Mouse (Mus musculus): ENCODE results near the gene Snapc3.

Gene Snapc3

GRCm38 (mm10) chr4:83417160-83417819 lies at the start of gene Snapc3:
Gene Snapc3 (plus strand): TSS chr4:83417724.
- DNase-seq (ENCODE audit: low spot score in 2 of 2): peak; percentile 97 to 98

- no peak for DNase-seq (ENCODE audit: low spot score in 2 of 2)
These were observed 44.1 kb upstream of the Snapc3 start for GRCm38 (mm10) chr4:83373381-83373780.

DNA sequence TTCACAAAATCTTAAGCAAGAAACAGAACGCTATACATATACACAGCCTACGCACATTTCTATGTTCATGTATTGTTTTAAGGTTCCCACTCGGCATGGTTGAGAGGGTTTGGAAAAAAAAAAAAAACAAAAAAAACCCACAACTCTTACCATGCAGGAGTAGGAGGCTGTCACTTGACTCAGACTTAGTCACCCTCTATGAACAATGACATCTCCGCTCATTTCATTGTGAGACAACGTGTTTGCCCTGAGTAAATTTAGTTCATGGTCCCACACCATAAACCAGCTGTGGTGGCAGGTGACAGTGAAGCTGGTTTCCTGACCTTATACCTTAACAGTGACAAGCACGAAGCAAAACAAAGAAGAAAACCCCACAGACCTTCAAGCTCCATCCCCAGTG lies 41.9 kb upstream of the Snapc3 start:
- DNase-seq (ENCODE audit: low spot score in 2 of 2): no peak

- no peak for DNase-seq (ENCODE audit: low spot score in 2 of 2)
These were observed 41.0 kb upstream of the Snapc3 start for GRCm38 (mm10) chr4:83376461-83377015.

- DNase-seq (ENCODE audit: low spot score in 2 of 2): no peak
These were observed 38.5 kb upstream of the Snapc3 start for GRCm38 (mm10) chr4:83379036-83379435.

- no peak for DNase-seq (ENCODE audit: low spot score in 2 of 2)
These were observed 37.8 kb upstream of the Snapc3 start for GRCm38 (mm10) chr4:83379746-83380145.

DNA sequence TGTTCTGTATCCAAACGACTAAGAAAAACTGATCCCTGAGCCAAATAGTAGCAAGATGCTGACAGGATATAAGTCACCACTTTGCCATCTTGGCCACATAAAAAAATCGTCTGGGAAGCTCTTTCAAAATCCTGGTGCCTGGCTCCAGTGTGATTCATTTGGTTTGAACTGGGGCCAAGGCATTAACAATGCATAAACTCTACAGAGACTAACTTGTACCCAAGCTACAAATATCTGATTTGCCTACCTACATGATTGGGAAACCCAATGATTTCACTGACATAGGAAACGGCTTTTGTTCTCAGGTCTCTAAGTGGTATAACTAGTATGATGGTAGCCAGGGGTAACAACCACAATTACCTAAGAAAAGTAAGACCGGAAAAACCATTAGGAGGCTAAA lies 37.3 kb upstream of the Snapc3 start:
- no peak for DNase-seq (ENCODE audit: low spot score in 2 of 2)

DNA sequence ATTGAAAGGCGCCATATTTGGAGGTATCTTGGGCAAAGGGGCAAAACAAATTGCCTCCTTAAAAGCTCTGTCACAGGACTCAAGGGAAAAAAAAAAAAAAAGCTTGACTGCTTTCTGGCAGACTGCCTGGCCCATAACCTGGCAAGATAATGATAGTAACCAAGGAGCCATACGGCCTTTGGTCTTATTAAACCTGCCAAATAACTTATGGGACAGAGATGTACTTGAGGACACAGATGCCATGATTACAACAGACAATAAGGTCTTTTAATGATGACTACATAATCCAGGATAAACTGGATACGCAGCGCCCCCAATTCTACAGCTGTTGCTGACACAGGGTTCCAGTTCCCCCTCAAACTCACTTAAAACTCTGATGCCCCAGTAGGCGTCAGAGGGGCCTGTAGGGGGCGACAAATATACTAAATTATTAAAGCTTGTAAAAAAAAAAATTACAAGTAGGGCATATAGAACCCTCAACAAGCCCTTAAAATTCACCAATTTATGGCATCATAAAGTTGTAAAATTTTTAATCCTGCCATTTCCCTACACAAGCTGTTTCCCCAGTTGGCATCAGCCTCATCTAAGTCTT lies 33.5 kb upstream of the Snapc3 start:
- DNase-seq (ENCODE audit: low spot score in 2 of 2): no peak

DNA sequence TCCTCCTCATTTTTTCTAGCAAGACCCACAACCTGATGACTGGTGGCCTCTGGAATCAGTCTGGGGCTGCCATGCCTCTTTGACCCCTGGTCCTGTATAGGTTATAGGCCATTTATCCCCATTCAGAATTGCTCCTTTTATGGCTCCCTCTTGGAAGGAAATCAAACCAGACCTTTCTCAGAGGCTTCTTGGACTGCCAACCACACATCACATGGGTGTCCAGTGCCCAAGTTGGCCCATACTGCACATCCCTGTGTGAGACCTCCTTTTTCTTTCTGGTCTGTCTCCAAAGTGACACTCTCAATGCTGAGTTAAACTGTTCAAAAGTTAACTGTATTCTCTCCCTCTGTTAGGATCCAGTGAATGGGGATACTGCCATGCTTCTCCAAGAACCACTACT lies 32.4 kb upstream of the Snapc3 start:
- DNase-seq (ENCODE audit: low spot score in 2 of 2): no peak

GRCm38 (mm10) chr4:83390551-83390950 lies 27.0 kb upstream of the Snapc3 start:
- no peak for DNase-seq (ENCODE audit: low spot score in 2 of 2)

- DNase-seq (ENCODE audit: low spot score in 2 of 2): no peak
These were observed 25.6 kb upstream of the Snapc3 start for GRCm38 (mm10) chr4:83391956-83392355.

GRCm38 (mm10) chr4:83393733-83394132 lies 23.8 kb upstream of the Snapc3 start:
- no peak for DNase-seq (ENCODE audit: low spot score in 2 of 2)

GRCm38 (mm10) chr4:83396346-83396745 lies 21.2 kb upstream of the Snapc3 start:
- DNase-seq (ENCODE audit: low spot score in 2 of 2): no peak

GRCm38 (mm10) chr4:83396996-83397770 lies 20.3 kb upstream of the Snapc3 start:
- no peak for DNase-seq (ENCODE audit: low spot score in 2 of 2)

DNA sequence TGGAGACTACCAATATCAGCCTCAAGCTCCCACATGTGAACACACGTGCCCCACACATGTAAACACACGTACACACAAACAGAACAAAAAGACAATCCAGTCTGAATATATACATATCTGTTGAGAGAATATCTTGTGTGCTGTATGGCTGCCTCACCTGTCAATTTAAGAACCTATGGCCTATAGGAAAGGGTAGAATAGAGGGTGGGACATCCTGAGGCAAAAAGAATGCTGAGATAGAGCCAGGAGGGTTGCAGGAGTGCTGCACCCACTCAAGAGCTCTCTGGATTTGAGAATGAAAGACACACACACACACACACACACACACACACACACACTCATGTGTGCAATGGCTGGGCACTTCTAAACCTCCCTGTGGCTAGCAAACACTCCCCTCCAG lies 19.0 kb upstream of the Snapc3 start:
- no peak for DNase-seq (ENCODE audit: low spot score in 2 of 2)

DNA sequence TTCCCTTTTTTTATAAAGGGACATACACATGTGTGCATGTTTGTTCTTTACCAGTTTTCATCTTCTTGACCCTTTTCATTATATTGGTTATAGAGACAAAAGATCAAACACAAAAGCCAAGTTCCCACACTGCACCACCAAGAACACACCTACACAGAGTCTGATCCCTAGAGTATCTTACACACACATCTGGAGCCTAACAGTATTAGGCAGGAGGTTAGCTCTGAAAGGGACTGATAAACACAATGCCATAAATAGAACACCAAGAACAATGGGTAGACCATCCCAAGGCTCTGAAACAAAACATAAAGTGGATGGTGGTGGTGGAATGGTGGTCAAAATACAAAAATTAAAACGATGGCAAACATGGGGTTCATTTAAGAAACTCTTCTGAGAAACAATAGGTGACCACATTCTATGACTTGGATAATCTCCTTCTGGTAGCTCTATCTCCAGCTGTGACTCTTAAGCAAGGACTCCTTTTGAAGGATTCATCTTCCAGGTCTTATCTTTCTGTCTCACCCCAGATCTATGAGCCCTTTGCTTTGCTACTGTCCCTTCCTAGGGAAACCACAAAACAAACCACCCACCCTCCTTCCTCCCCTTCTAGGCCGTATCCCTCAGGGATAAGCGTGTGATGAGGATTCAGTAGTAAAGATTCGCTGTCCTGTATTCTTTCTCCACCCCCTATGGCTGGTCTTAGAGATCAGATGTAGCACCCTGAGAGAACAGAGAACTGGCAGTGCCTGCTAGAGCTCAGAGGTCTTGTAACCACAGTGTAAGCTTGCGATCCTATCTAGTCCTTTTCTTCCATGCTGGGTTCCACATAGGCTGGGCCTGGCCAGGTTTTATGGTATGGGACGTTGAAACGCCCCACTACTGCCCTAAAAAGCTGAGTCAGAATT lies 16.6 kb upstream of the Snapc3 start:
- DNase-seq (ENCODE audit: low spot score in 2 of 2): no peak

GRCm38 (mm10) chr4:83401712-83402111 lies 15.8 kb upstream of the Snapc3 start:
- DNase-seq (ENCODE audit: low spot score in 2 of 2): no peak

DNA sequence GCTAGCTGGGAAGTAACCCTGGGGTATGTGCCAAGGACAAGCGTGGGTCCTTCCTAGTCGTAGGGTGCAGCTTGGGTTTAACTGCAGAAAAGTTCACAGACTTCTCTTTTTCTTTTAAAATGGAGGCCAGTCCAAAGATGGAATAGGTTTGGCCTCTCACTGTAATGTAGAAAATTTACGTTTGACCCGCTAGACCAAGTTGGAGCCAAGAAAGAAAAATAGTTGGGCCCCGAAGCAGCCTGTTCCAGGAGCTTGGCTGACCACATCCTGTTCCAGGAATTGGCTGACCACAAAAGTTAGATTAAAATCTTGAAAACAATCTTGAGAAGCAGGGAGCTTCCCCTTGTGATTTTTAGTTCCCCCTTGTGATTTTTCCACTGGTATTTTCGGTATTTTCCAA lies 9.8 kb upstream of the Snapc3 start:
- DNase-seq (ENCODE audit: low spot score in 2 of 2): no peak

DNA sequence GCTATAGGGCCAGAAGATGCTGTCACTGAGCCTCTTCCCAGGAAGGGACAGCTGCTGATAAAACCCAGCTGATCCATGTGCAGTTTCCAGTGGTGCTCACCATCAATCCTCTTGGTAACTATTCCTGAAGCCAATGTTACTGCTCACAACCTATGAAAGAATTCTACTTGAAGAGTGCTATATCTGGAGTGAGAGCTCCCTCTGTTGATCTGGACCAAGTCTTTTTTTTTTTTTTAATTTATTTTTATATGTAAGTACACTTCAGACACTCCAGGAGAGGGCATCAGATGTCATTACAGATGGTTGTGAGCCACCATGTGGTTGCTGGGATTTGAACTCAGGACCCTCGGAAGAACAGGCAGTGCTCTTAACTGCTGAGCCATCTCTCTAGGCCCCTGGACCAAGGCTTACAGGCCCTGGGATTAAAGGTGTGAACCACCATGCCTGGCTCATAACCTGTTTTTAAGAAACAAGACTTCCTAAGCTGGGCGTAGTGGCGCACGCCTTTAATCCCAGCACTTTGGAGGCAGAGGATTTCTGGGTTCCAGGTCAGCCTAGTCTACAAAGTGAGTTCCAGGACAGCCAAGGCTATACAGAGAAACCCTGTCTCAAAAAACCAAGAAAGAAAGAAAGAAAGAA lies 7.5 kb upstream of the Snapc3 start:
- no peak for DNase-seq (ENCODE audit: low spot score in 2 of 2)

GRCm38 (mm10) chr4:83412060-83412459 lies 5.5 kb upstream of the Snapc3 start:
- no peak for DNase-seq (ENCODE audit: low spot score in 2 of 2)

DNA sequence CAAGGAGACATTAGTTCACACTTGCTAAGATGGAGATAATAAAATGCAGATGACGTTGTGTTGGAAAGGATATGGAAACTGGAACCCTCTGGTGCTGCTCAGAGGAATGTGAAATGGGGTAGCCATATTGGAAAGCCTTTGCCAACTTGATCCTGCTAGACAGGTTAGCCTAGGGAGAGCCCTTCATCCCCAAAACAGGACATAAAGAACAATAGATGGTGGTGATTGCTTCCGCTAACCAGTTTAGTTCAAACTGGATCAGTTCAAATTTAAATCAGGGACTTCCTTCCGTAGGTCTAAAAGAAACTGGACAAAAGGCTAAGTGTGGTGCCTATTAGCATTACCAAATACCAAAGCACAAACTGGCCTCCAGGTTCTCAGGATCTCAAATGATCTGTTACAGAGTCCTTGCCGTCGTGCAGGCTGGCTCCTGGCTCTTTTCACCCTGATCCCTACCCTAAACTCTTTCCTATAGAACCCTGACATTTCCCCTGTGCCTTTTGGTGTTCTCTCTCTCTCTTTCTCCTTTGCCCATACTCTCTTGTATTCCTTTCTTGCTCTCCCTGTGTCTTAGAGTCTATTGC lies 3.2 kb upstream of the Snapc3 start:
- no peak for DNase-seq (ENCODE audit: low spot score in 2 of 2)
